Mouse (Mus musculus): ENCODE measurements around the gene Kat8. TPM values are rescaled to one million over a fixed set of nuclear protein-coding genes. Genes with fewer than 3 reads are reported as not detected.

Gene Kat8
- polyA plus RNA-seq, 1 experiment, result 0.44 TPM

GRCm38 (mm10) chr7:127966371-127966918, 54.1 kb downstream of the Kat8 start:
- no peaks in the 10 kb centered on the region for H3K27me3 ChIP-seq (ENCODE audit: control insufficient read depth)
- peaks cover 28% of the 10 kb centered on the region for H3K36me3 ChIP-seq (ENCODE audit: control insufficient read depth)
- TF ChIP-seq TAL1 (IDR thresholded peaks at IDR 0.05; ENCODE audit: low read length) (no peak), GATA1 (IDR thresholded peaks at IDR 0.05; ENCODE audit: low read length) (no peak)
- H3K4me3 ChIP-seq (replicated peaks), result peak overlapping the region; percentile 97
- H3K4me1 ChIP-seq (ENCODE audit: control insufficient read depth), result peaks cover 38% of the 10 kb centered on the region
- H3K9me3 ChIP-seq (ENCODE audit: control insufficient read depth, low read length), result no peaks in the 10 kb centered on the region

GRCm38 (mm10) chr7:127967004-127967921, 54.9 kb downstream of the Kat8 start, which contains the start of gene Fus:
Fus (plus strand) TSS chr7:127967457.
- no peaks in the 10 kb centered on the region for H3K27me3 ChIP-seq (ENCODE audit: control insufficient read depth)
- TF ChIP-seq GATA1 (IDR thresholded peaks at IDR 0.05; ENCODE audit: low read length), result no peak
- TF ChIP-seq TAL1 (IDR thresholded peaks at IDR 0.05; ENCODE audit: low read length), result no peak
- peak within 1 kb of the TSS; percentile 97 for H3K4me3 ChIP-seq (replicated peaks)
- H3K36me3 ChIP-seq (ENCODE audit: control insufficient read depth), result peaks cover 36% of the 10 kb centered on the region
- H3K4me1 ChIP-seq (ENCODE audit: control insufficient read depth), result peaks cover 42% of the 10 kb centered on the region
- no peaks in the 10 kb centered on the region for H3K9me3 ChIP-seq (ENCODE audit: control insufficient read depth, low read length)

GRCm38 (mm10) chr7:127967922-127968828, 55.9 kb downstream of the Kat8 start:
- H3K36me3 ChIP-seq (ENCODE audit: control insufficient read depth), result peaks cover 45% of the 10 kb centered on the region
- H3K27me3 ChIP-seq (ENCODE audit: control insufficient read depth), result no peaks in the 10 kb centered on the region

GRCm38 (mm10) chr7:127974413-127974930, 62.2 kb downstream of the Kat8 start:
- TF ChIP-seq TAL1 (IDR thresholded peaks at IDR 0.05; ENCODE audit: low read length) (no peak), GATA1 (IDR thresholded peaks at IDR 0.05; ENCODE audit: low read length) (no peak)
- Histone ChIP-seq H3K36me3 (ENCODE audit: control insufficient read depth) (peaks cover 98% of the 10 kb centered on the region), H3K4me3 (replicated peaks) (no peak overlapping the region), H3K4me1 (ENCODE audit: control insufficient read depth) (peaks cover 11% of the 10 kb centered on the region), H3K27me3 (ENCODE audit: control insufficient read depth) (no peaks in the 10 kb centered on the region), H3K9me3 (ENCODE audit: control insufficient read depth, low read length) (no peaks in the 10 kb centered on the region)

More at GRCm38 (mm10) chr7:127967922-127968828, 55.9 kb downstream of the Kat8 start:
- TF ChIP-seq TAL1 (IDR thresholded peaks at IDR 0.05; ENCODE audit: low read length) (no peak; the same call in 2 of the 3 replicates), GATA1 (IDR thresholded peaks at IDR 0.05; ENCODE audit: low read length) (no peak)
- Histone ChIP-seq H3K4me1 (ENCODE audit: control insufficient read depth) (peaks cover 42% of the 10 kb centered on the region), H3K4me3 (replicated peaks) (peak overlapping the region; percentile 97), H3K9me3 (ENCODE audit: control insufficient read depth, low read length) (no peaks in the 10 kb centered on the region)

Other genes with a start within 250 kb of the Kat8 start
- 16.0 and 17.8 TPM in 2 replicates for gene Bcl7c, start 203.6 kb upstream of the Kat8 start, polyA plus RNA-seq (2012)
- gene Ctf1, start 199.8 kb upstream of the Kat8 start, polyA plus RNA-seq (2012), result 0.06 TPM in 1 of 2 replicates, not detected in the other
- gene Ctf2, start 180.3 kb upstream of the Kat8 start, polyA plus RNA-seq (2012), result 0.02 TPM in 1 of 2 replicates, not detected in the other
- gene Fbxl19, start 168.0 kb upstream of the Kat8 start, polyA plus RNA-seq (2012), result 8.2 and 9.9 TPM in 2 replicates
- gene Orai3, start 142.7 kb upstream of the Kat8 start, polyA plus RNA-seq (2012), result 0.30 and 0.44 TPM in 2 replicates
- gene Setd1a, start 135.8 kb upstream of the Kat8 start, polyA plus RNA-seq (2012), result 4.7 and 6.0 TPM in 2 replicates
- gene Gm49388, start 126.9 kb upstream of the Kat8 start, polyA plus RNA-seq (2012), result 0.39 TPM in 1 of 2 replicates, not detected in the other
- 0.43 and 0.50 TPM in 2 replicates for gene Hsd3b7, start 111.9 kb upstream of the Kat8 start, polyA plus RNA-seq (2012)
- 1.4 and 1.5 TPM in 2 replicates for gene Stx4a, start 88.2 kb upstream of the Kat8 start, polyA plus RNA-seq (2012)
- 0.01 TPM in 1 of 2 replicates, not detected in the other for gene Stx1b, start 88.0 kb upstream of the Kat8 start, polyA plus RNA-seq (2012)
- gene Zfp646, start 36.3 kb upstream of the Kat8 start, polyA plus RNA-seq (2012), result 1.3 TPM in 2 replicates
- gene Zfp668, start 35.7 kb upstream of the Kat8 start, polyA plus RNA-seq (2012), result 1.3 and 1.5 TPM in 2 replicates
- 0.03 and 0.05 TPM in 2 replicates for gene Prss53, start 21.5 kb upstream of the Kat8 start, polyA plus RNA-seq (2012)
- not detected in 2 replicates for gene Gm21974, start 17.1 kb upstream of the Kat8 start, polyA plus RNA-seq (2012)
- gene Vkorc1, start 16.9 kb upstream of the Kat8 start, polyA plus RNA-seq (2012), result 0.89 and 1.3 TPM in 2 replicates
- 13.1 and 18.3 TPM in 2 replicates for gene Bckdk, start 8.4 kb upstream of the Kat8 start, polyA plus RNA-seq (2012)
- gene Prss8, start 17.6 kb downstream of the Kat8 start, polyA plus RNA-seq (2012), result 0.04 TPM in 1 of 2 replicates, not detected in the other
- 0.21 and 0.28 TPM in 2 replicates for gene Prss36, start 34.2 kb downstream of the Kat8 start, polyA plus RNA-seq (2012)
- 39.4 and 42.2 TPM in 2 replicates for gene Fus, start 54.9 kb downstream of the Kat8 start, polyA plus RNA-seq (2012)
- gene Pycard, start 81.4 kb downstream of the Kat8 start, polyA plus RNA-seq (2012), result 0.19 and 0.25 TPM in 2 replicates
- gene Trim72, start 91.4 kb downstream of the Kat8 start, polyA plus RNA-seq (2012), result 0.02 TPM in 1 of 2 replicates, not detected in the other
- gene Itgam, start 150.1 kb downstream of the Kat8 start, polyA plus RNA-seq (2012), result 0.01 TPM in 2 replicates
- gene Gm49368, start 150.2 kb downstream of the Kat8 start, polyA plus RNA-seq (2012), result not detected in 2 replicates
- gene Itgax, start 217.0 kb downstream of the Kat8 start, polyA plus RNA-seq (2012), result not detected in 2 replicates
- gene Itgad, start 241.9 kb downstream of the Kat8 start, polyA plus RNA-seq (2012), result not detected in 2 replicates